Mouse (Mus musculus): ENCODE data around the gene Cmss1. TPM values are rescaled to one million over a fixed set of nuclear protein-coding genes. Genes with fewer than 3 reads are reported as not detected.
A peak's percentile ranks its signal among the peaks of the same experiment; 100 is the strongest.

Gene Cmss1
- polyA plus RNA-seq, 1 experiment from 2014 or later = 57.2 TPM

DNA sequence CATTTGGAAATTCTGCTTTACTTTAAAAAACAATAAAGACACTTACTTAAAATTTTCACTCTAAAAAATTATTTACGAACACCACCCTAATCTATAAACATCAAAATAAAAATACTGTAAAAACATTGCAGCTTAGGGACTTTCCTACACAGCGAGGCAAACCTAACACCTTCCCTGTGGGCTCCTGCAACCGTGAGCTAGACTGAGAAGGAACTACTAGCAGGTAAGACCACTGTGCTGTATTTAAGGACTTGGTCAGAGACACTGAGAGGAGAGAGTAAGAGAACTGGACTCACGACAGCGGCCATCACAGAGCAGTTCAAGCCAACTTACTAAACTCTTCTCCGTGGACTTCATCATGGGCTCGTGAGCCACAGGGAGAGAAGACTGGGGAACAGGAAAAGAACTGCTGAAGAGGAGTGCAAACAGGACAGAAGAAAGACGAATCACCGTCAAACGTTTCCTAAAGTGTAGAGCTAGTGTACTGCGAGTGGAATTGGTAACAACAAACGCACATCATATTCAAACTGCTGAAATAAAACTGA is 136.3 kb downstream of the Cmss1 start:
- Histone ChIP-seq H3K4me3 (no peak overlapping the region), H3K4me2 (no peak overlapping the region), H3K36me3 (no peaks in the 10 kb centered on the region), H3K9me3 (no peaks in the 10 kb centered on the region), H3K27ac (no peak overlapping the region), H3K9ac (no peak overlapping the region), H3K27me3 (no peaks in the 10 kb centered on the region), H3K4me1 (peaks cover 9% of the 10 kb centered on the region)
- no peak for ATAC-seq (ENCODE audit: insufficient number of reproducible peaks, insufficient read depth, low FRiP score, low TSS enrichment, low read depth)
- 94% methylated on average over 12 of the region's 12 CpGs for WGBS

DNA sequence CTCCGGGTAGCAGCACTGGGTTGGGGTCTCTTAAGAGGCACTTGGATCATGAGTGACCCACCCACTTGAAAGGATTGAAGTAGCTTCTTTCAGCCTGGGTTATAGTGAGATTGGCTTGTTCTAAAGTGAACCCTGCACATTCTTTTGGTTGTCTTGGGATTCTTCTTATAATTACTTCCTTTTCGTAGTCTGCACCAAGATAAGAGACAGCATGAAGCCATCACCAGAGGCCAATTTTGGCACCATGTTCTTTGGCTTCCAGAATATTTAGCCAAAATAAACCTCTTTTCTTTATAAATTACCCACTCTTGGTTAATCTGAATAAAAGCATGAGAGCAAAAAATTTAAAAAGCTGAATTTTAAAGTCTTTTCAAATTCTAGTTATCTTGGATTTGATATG is 136.8 kb downstream of the Cmss1 start:
- Histone ChIP-seq H3K27me3 (no peaks in the 10 kb centered on the region), H3K4me3 (no peak overlapping the region), H3K36me3 (no peaks in the 10 kb centered on the region), H3K9me3 (no peaks in the 10 kb centered on the region), H3K4me2 (no peak overlapping the region), H3K27ac (no peak overlapping the region), H3K4me1 (peaks cover 9% of the 10 kb centered on the region), H3K9ac (no peak overlapping the region)
- ATAC-seq (ENCODE audit: insufficient number of reproducible peaks, insufficient read depth, low FRiP score, low TSS enrichment, low read depth) = no peak
- WGBS = 71% methylated on average over 2 of the region's 2 CpGs

DNA sequence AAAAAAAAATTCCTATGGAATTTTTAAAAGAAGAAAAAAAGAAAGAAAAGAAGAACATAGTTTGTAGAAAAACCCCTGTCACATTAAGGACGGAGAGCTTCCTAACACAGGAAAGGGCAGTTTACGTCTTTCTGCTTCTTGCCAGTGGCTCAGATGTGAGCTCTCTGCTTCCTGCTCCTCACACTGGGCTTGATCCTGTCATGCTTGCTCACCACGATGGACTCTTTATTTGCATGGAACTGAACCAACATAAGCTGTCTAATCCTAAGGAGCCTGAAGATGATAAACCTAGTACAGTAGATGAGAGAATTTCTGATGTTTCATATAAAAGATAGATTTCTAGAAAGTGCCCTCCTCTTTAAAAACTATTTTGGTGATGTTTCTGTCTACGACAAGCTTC is 137.4 kb downstream of the Cmss1 start:
- H3K4me3 ChIP-seq = no peak overlapping the region
- no peak overlapping the region for H3K4me2 ChIP-seq
- H3K27me3 ChIP-seq = no peaks in the 10 kb centered on the region
- H3K36me3 ChIP-seq = no peaks in the 10 kb centered on the region
- ATAC-seq (ENCODE audit: insufficient number of reproducible peaks, insufficient read depth, low FRiP score, low TSS enrichment, low read depth) = no peak
- WGBS = 67% methylated on average over 4 of the region's 4 CpGs
- peaks cover 9% of the 10 kb centered on the region for H3K4me1 ChIP-seq
- H3K9ac ChIP-seq = no peak overlapping the region
- H3K27ac ChIP-seq = no peak overlapping the region
- no peaks in the 10 kb centered on the region for H3K9me3 ChIP-seq

DNA sequence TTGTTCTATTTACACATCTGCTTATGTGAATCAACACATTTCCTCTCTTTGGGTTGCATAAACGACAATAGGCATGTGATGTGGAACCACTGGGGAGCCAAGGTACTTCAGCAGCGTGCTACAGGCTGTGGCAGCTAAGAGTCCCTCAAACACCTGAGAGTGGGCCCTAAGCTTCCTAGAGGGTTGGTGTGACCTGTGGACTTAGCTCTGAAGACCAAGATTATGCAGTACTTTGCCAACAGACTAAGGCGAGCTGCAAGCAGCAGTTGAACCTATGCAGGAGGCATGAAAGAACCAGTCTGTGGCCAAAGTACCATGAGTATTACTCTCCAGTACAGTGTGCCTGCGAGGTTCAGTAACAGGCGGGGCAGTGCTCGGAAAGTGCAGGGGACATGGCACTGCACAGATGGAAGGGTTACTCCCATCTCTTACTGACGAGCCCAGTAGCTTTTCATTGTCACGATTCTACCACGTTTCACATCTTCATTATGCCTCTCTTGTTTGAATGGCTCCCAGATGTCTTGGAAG is 141.2 kb downstream of the Cmss1 start:
- 82% methylated on average over 9 of the region's 9 CpGs for WGBS
- H3K4me1 ChIP-seq = peaks cover under 1% of the 10 kb centered on the region; the same call in 1 of the 2 replicates
- no peak overlapping the region for H3K9ac ChIP-seq
- H3K27ac ChIP-seq = no peak overlapping the region
- H3K9me3 ChIP-seq = no peaks in the 10 kb centered on the region
- no peaks in the 10 kb centered on the region for H3K27me3 ChIP-seq
- no peak overlapping the region for H3K4me3 ChIP-seq
- H3K36me3 ChIP-seq = no peaks in the 10 kb centered on the region
- no peak overlapping the region for H3K4me2 ChIP-seq
- ATAC-seq (ENCODE audit: insufficient number of reproducible peaks, insufficient read depth, low FRiP score, low TSS enrichment, low read depth) = no peak

- H3K9me3 ChIP-seq = no peaks in the 10 kb centered on the region
- no peak overlapping the region for H3K4me2 ChIP-seq
- WGBS = 38% methylated on average over 2 of the region's 2 CpGs
- ATAC-seq (ENCODE audit: insufficient number of reproducible peaks, insufficient read depth, low FRiP score, low TSS enrichment, low read depth) = no peak
- peaks cover 29% of the 10 kb centered on the region for H3K4me1 ChIP-seq
- H3K9ac ChIP-seq = no peak overlapping the region
- no peaks in the 10 kb centered on the region for H3K27me3 ChIP-seq
- 0 out of 2 replicates have a peak overlapping the region, but pooled peaks have one; percentile 8 for H3K27ac ChIP-seq
- H3K4me3 ChIP-seq = no peak overlapping the region
- no peaks in the 10 kb centered on the region for H3K36me3 ChIP-seq
Observed at GRCm38 (mm10) chr16:57456003-57456402, 150.7 kb downstream of the Cmss1 start.

GRCm38 (mm10) chr16:57455573-57455972 is 151.1 kb downstream of the Cmss1 start:
- H3K9me3 ChIP-seq = no peaks in the 10 kb centered on the region
- ATAC-seq (ENCODE audit: insufficient number of reproducible peaks, insufficient read depth, low FRiP score, low TSS enrichment, low read depth) = no peak
- H3K4me1 ChIP-seq = peaks cover 32% of the 10 kb centered on the region
- 77% methylated on average over 3 of the region's 3 CpGs for WGBS
- no peak overlapping the region for H3K9ac ChIP-seq
- no peak overlapping the region for H3K4me2 ChIP-seq
- H3K27me3 ChIP-seq = no peaks in the 10 kb centered on the region
- H3K4me3 ChIP-seq = no peak overlapping the region
- H3K36me3 ChIP-seq = no peaks in the 10 kb centered on the region
- no peak overlapping the region for H3K27ac ChIP-seq

- no peak overlapping the region for H3K4me2 ChIP-seq
- H3K4me3 ChIP-seq = no peak overlapping the region
- H3K9ac ChIP-seq = no peak overlapping the region
- no peak for ATAC-seq (ENCODE audit: insufficient number of reproducible peaks, insufficient read depth, low FRiP score, low TSS enrichment, low read depth)
- H3K9me3 ChIP-seq = no peaks in the 10 kb centered on the region
- no peaks in the 10 kb centered on the region for H3K36me3 ChIP-seq
- no peak overlapping the region for H3K27ac ChIP-seq
- H3K4me1 ChIP-seq = peaks cover 32% of the 10 kb centered on the region
- whole genome bisulfite sequencing = 88% methylated on average over 8 of the region's 8 CpGs
- no peaks in the 10 kb centered on the region for H3K27me3 ChIP-seq
Observed at GRCm38 (mm10) chr16:57454106-57454763, 152.4 kb downstream of the Cmss1 start.

- no peak overlapping the region for H3K27ac ChIP-seq
- WGBS = 70% methylated on average over 7 of the region's 7 CpGs
- H3K4me1 ChIP-seq = peaks cover 32% of the 10 kb centered on the region
- no peak for ATAC-seq (ENCODE audit: insufficient number of reproducible peaks, insufficient read depth, low FRiP score, low TSS enrichment, low read depth)
- no peaks in the 10 kb centered on the region for H3K27me3 ChIP-seq
- peaks cover 10% of the 10 kb centered on the region for H3K9me3 ChIP-seq
- no peak overlapping the region for H3K9ac ChIP-seq
- H3K4me3 ChIP-seq = no peak overlapping the region
- no peak overlapping the region for H3K4me2 ChIP-seq
- H3K36me3 ChIP-seq = no peaks in the 10 kb centered on the region
Observed at GRCm38 (mm10) chr16:57453009-57453408, 153.7 kb downstream of the Cmss1 start.

DNA sequence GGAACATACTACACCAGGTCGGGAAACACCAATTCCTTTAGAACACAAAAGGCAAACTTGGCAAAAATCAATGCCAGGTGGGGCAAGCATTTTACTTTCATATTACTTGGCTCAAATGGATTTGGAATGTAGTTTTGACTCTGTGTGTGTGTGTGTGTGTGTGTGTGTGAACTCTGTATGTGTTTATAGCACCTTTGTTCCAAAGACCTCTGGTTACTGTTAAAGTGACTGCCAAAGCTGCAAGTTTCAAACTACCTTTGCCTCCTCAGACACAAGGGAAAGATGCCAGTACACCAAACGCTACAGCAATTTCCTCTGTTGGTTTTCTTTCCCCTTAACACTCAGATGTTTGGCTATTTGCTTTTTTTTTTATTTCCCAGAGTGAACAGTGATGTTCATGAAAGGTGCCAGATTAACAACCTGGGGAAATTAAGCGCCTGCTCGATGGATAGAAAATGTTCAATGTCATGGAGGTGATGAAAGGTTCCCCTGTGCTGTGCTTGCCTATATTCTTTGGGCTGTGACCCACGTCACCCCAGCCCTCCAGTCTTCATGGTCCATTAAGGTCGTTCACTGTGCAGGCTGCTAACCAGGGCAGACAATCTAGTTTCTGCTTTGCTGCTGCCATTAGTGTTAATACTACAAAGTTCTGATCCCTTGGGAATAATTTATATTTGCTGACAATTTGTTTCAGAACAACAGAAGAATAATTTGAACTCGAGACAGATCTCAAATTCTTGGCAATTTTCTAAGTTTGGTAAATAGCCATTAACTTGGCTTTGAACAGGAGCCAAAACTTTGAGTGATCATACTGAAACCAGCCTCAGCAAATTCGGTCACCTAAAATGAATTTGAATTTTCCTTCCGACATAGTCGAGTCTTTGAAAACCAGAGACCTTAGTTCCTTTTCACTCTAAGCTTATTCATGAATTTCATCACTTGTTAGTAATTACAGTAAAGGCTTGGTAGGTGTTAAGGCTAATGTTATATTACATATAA is 161.3 kb downstream of the Cmss1 start:
- WGBS = 54% methylated on average over 10 of the region's 10 CpGs
- peaks cover 18% of the 10 kb centered on the region for H3K4me1 ChIP-seq
- no peak overlapping the region for H3K27ac ChIP-seq
- H3K27me3 ChIP-seq = no peaks in the 10 kb centered on the region
- ATAC-seq (ENCODE audit: insufficient number of reproducible peaks, insufficient read depth, low FRiP score, low TSS enrichment, low read depth) = no peak
- peaks cover 11% of the 10 kb centered on the region for H3K9me3 ChIP-seq
- no peak overlapping the region for H3K9ac ChIP-seq
- no peak overlapping the region for H3K4me2 ChIP-seq
- H3K36me3 ChIP-seq = no peaks in the 10 kb centered on the region
- no peak overlapping the region for H3K4me3 ChIP-seq

DNA sequence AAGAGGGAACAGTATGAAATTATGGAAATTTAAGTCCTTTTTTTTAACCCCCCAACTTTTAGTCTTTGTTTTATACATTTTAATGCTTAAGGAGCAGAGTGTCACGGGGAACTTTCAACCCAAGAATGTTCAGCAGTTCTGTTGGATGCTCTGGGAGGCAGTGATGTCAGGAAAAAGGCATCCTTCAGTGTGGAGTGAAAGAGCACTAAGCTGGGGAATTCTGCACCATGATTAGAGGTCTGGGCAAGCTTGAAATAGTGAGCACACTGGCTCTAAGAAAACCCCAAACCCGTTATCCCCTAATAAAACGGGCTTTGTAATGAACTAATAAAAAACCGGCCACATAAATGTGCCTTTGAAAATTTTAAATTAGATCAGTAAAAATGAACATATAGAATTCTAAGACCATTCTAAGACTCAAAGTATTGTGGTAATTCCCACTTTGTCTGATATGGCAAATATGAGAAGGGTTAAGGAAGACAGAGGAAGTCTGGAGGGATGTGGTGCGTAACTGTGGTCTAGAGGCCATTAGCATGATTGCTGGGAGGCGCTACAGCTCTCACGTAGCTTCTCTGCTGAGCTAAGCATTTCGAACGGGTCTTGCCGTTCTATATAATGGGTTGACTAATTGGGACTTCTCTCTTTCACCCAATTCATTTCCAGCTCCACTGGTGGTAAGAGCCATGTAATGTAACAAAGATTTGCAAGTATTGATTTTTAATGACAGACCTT is 165.8 kb downstream of the Cmss1 start:
- no peak for ATAC-seq (ENCODE audit: insufficient number of reproducible peaks, insufficient read depth, low FRiP score, low TSS enrichment, low read depth)

DNA sequence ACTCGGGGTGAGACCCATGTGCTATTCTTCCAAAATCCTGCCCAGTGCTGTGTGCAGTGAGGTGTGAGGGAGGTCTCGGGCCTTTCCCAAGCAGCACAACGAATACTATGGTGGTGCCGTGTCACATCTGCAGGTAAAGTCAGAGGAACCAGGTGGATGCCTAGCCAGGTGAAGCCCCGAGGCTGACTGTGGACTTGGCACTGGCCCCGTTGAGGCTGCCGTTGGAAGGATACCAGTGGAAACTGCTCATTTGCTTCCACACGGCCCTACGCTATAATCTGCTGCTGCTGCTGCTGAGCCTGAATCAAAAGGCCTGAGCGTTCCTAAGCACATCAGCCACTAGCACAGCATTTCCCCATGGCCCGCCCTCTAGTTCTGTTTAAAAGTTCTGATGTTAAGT is 167.5 kb downstream of the Cmss1 start:
- 81% methylated on average over 11 of the region's 11 CpGs for WGBS
- H3K27ac ChIP-seq = peak overlapping the region; percentile 74; the same call in 1 of the 2 replicates
- no peak overlapping the region for H3K9ac ChIP-seq
- ATAC-seq (ENCODE audit: insufficient number of reproducible peaks, insufficient read depth, low FRiP score, low TSS enrichment, low read depth) = no peak
- H3K9me3 ChIP-seq = no peaks in the 10 kb centered on the region
- H3K4me3 ChIP-seq = no peak overlapping the region
- no peaks in the 10 kb centered on the region for H3K36me3 ChIP-seq
- H3K27me3 ChIP-seq = no peaks in the 10 kb centered on the region
- H3K4me2 ChIP-seq = no peak overlapping the region
- H3K4me1 ChIP-seq = peaks cover 26% of the 10 kb centered on the region

More for the DNA sequence above, 165.8 kb downstream of the Cmss1 start:
- 78% methylated on average over 10 of the region's 10 CpGs for WGBS
- no peak overlapping the region for H3K4me3 ChIP-seq
- no peak overlapping the region for H3K4me2 ChIP-seq
- no peak overlapping the region for H3K9ac ChIP-seq
- no peaks in the 10 kb centered on the region for H3K27me3 ChIP-seq
- H3K36me3 ChIP-seq = no peaks in the 10 kb centered on the region
- peaks cover 26% of the 10 kb centered on the region for H3K4me1 ChIP-seq
- no peak overlapping the region for H3K27ac ChIP-seq
- H3K9me3 ChIP-seq = no peaks in the 10 kb centered on the region

Data from embryonic facial prominence, embryonic 13.5 days (tissue).